Mouse (Mus musculus) forebrain, embryonic 15.5 days (tissue): ENCODE measurements around the gene Olfr281. TPM values are rescaled to one million over a fixed set of nuclear protein-coding genes. Genes with fewer than 3 reads are reported as not detected.

Experiments
- ATAC-seq: fragments of 200-750 bp; cut with Nextera tagmentation; replicated peaks from 2 replicates; pipeline ENCODE4 v1.8.0; 2017; ENCODE audit warnings: mild to moderate bottlenecking, moderate TSS enrichment, moderate library complexity
- H3K27ac ChIP-seq: fragments of 300-500 bp; sonication (generic); replicated peaks from 2 replicates; pipeline ENCODE4 v1.5.1; 2015; ENCODE audit warnings: mild to moderate bottlenecking, inconsistent platforms
- H3K27me3 ChIP-seq: fragments of 300-500 bp; sonication (generic); 2 replicates; pipeline ENCODE4 v1.6.1; 2015; ENCODE audit warnings: inconsistent platforms
- H3K36me3 ChIP-seq: fragments of 300-500 bp; sonication (generic); 2 replicates; pipeline ENCODE4 v1.6.1; 2015; ENCODE audit warnings: mild to moderate bottlenecking, inconsistent platforms
- H3K4me1 ChIP-seq: fragments of 300-500 bp; sonication (generic); 2 replicates; pipeline ENCODE4 v1.6.1; 2015; ENCODE audit warnings: inconsistent platforms
- H3K4me2 ChIP-seq: fragments of 300-500 bp; sonication (generic); replicated peaks from 2 replicates; pipeline ENCODE4 v1.6.1; 2015; ENCODE audit warnings: mild to moderate bottlenecking, inconsistent platforms
- H3K4me3 ChIP-seq: fragments of 300-500 bp; sonication (generic); 2 replicates; pipeline ENCODE4 v1.5.1; 2015; ENCODE audit warnings: mild to moderate bottlenecking, inconsistent platforms
- H3K9ac ChIP-seq: fragments of 300-500 bp; sonication (generic); replicated peaks from 2 replicates; pipeline ENCODE4 v1.6.1; 2015; ENCODE audit warnings: mild to moderate bottlenecking, inconsistent platforms
- H3K9me3 ChIP-seq: fragments of 300-500 bp; sonication (generic); 2 replicates; pipeline ENCODE4 v1.6.1; 2016; ENCODE audit warnings: inconsistent platforms
- WGBS: fragments of 180-500 bp; shearing (Covaris S2); methylation state at CpG from one replicate; pipeline ENCODE4 v1.1.7; 2015; ENCODE audit warnings: mixed read lengths; 5-methylcytosine and 5-hydroxymethylcytosine counted together
- polyA plus RNA-seq: library from polyadenylated mRNA; unstranded; fragments of >200 nt; fragmentation: Nextera tagmentation; extraction: Ambion mirVana; gene quantifications from 2 replicates; pipeline ENCODE4 v1.2.1, GENCODE M21; 2015

Gene Olfr281
- polyA plus RNA-seq, 1 experiment from 2014 or later, result not detected

DNA sequence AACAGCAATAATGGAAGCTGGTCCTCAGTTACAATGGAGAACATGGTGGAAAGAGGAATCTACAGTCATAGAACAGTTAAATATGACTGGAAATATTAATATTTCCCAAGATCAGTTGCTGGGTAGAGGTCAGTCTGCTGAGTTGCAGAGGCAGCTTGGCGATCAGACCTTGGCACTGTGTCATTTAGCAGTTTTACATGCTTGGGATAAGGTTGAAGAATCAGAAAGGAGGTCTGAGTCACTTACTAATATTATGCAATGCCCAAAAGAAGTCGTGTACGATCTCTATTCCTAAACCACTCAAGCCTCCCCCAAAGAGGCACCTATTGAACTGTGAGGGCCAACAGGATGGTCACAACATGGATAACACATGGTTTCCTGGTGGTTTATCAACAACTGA is 7.8 kb upstream of the Olfr281 start:
- no peak overlapping the region for H3K9ac ChIP-seq
- H3K4me1 ChIP-seq, result no peaks in the 10 kb centered on the region
- 85% methylated on average over 3 of the region's 3 CpGs for WGBS
- H3K27me3 ChIP-seq, result no peaks in the 10 kb centered on the region
- H3K4me2 ChIP-seq, result no peak overlapping the region
- no peak for ATAC-seq
- H3K4me3 ChIP-seq, result no peak overlapping the region
- no peaks in the 10 kb centered on the region for H3K36me3 ChIP-seq
- H3K9me3 ChIP-seq, result no peaks in the 10 kb centered on the region
- no peak overlapping the region for H3K27ac ChIP-seq

DNA sequence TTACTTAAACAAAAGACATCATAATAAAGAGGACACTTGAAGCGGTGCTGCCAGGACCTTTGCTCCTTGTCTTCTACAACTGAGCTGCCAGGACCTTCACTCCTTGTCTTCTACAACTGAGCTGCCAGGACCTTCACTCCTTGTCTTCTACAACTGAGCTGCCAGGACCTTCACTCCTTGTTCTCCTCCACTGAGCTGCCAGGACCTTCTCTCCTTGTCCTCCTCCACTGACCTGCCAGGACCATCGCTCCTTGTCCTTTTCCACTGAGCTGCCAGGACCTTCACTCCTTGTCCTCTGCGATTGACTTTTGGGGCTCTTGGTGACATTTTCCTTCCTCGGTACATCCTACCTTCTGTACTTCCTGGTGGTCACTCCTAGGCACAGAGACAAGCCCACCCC is 3.9 kb upstream of the Olfr281 start:
- Histone ChIP-seq H3K36me3 (no peaks in the 10 kb centered on the region), H3K4me1 (no peaks in the 10 kb centered on the region), H3K27ac (no peak overlapping the region), H3K9ac (no peak overlapping the region), H3K4me3 (no peak overlapping the region), H3K9me3 (no peaks in the 10 kb centered on the region), H3K4me2 (no peak overlapping the region), H3K27me3 (no peaks in the 10 kb centered on the region)
- no peak for ATAC-seq
- WGBS, result 60% methylated on average over 4 of the region's 4 CpGs

DNA sequence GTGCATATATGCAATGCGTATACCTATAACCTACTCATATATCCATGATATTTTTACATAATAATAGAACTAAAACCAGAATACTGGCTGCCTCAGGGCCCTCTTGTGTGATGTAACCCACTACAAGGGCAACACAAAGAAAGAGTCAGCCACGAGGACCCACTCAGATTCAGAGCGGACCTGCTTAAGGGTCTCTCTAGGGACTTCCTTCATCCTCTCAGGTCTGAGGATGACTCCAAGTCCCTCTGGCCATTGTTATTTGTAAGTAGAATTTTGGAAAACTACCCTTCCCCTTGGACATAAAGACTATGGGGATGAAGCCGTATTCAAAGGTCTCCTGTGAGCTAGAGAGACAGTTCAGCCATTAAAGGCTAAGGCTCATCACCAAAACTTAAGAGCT is 17.2 kb downstream of the Olfr281 start, which contains the start of gene OR5BS1P:
Gene OR5BS1P (plus strand): TSS at position 301 of the 400 bp plus-strand sequence.
- Histone ChIP-seq H3K4me3 (no peak within 1 kb of the TSS), H3K27ac (no peak within 1 kb of the TSS), H3K4me2 (no peak within 1 kb of the TSS), H3K4me1 (no peaks in the 10 kb centered on the region), H3K27me3 (no peaks in the 10 kb centered on the region), H3K9me3 (no peaks in the 10 kb centered on the region), H3K9ac (no peak within 1 kb of the TSS), H3K36me3 (no peaks in the 10 kb centered on the region)
- ATAC-seq, result no peak
- 95% methylated on average over 4 of the region's 4 CpGs for WGBS

DNA sequence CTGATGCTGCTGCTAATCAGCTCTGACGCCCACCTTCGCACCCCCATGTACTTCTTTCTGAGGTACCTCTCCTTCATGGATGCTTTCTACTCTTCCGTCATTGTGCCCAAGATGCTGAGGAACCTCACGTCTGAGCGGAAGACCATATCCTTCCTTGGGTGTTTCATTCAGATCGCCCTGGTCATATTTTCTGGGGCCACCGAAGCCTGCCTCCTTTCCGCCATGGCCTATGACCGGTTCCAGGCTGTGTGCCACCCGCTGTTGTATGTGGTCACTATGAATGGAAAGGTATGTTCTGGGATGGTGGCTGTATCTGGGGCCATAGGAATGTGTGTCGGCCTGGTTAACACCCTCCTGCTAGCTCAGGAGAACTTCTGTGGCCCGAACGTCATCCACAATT is 19.2 kb downstream of the Olfr281 start:
- H3K9me3 ChIP-seq, result no peaks in the 10 kb centered on the region
- no peaks in the 10 kb centered on the region for H3K27me3 ChIP-seq
- WGBS, result 93% methylated on average over 13 of the region's 13 CpGs
- no peak overlapping the region for H3K4me2 ChIP-seq
- no peak for ATAC-seq
- H3K4me3 ChIP-seq, result no peak overlapping the region
- H3K27ac ChIP-seq, result no peak overlapping the region
- no peaks in the 10 kb centered on the region for H3K36me3 ChIP-seq
- H3K9ac ChIP-seq, result no peak overlapping the region
- H3K4me1 ChIP-seq, result no peaks in the 10 kb centered on the region

- 79% methylated on average over 10 of the region's 10 CpGs for WGBS
- no peak for ATAC-seq
- Histone ChIP-seq H3K36me3 (no peaks in the 10 kb centered on the region), H3K27me3 (no peaks in the 10 kb centered on the region), H3K4me2 (no peak overlapping the region), H3K27ac (no peak overlapping the region), H3K9me3 (no peaks in the 10 kb centered on the region), H3K4me1 (no peaks in the 10 kb centered on the region), H3K4me3 (no peak overlapping the region), H3K9ac (no peak overlapping the region)
These were observed 22.6 kb downstream of the Olfr281 start for GRCm38 (mm10) chr15:98474958-98475357.

- H3K4me3 ChIP-seq, result no peak overlapping the region
- H3K9ac ChIP-seq, result no peak overlapping the region
- 60% methylated on average over 10 of the region's 10 CpGs for WGBS
- no peaks in the 10 kb centered on the region for H3K27me3 ChIP-seq
- H3K27ac ChIP-seq, result no peak overlapping the region
- no peaks in the 10 kb centered on the region for H3K36me3 ChIP-seq
- ATAC-seq, result no peak
- H3K9me3 ChIP-seq, result no peaks in the 10 kb centered on the region
- no peaks in the 10 kb centered on the region for H3K4me1 ChIP-seq
- H3K4me2 ChIP-seq, result no peak overlapping the region
These were observed 23.0 kb downstream of the Olfr281 start for GRCm38 (mm10) chr15:98475382-98475781.

DNA sequence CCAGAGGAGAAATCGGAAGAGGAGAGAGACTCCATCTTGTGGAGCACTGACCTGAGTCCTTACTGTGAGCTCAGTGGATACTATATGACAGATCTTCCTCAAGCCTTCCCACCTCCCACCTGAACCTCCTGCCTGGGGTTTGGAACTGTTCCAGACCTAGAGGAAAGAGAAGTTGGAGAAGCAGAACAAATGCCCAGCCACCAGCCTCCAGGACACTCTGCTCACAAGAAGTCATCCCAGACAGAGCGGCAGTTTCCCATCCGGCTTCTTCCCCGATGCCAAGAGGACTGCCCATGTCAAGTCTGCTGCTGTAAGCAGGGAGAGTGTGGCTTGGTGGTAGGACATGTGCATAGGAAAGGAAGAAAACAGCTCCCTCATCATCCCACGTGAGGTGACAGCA is 23.9 kb downstream of the Olfr281 start:
- H3K27ac ChIP-seq, result no peak overlapping the region
- no peak overlapping the region for H3K4me3 ChIP-seq
- H3K9me3 ChIP-seq, result no peaks in the 10 kb centered on the region
- H3K4me1 ChIP-seq, result no peaks in the 10 kb centered on the region
- WGBS, result 73% methylated on average over 5 of the region's 5 CpGs
- H3K27me3 ChIP-seq, result no peaks in the 10 kb centered on the region
- H3K9ac ChIP-seq, result no peak overlapping the region
- H3K4me2 ChIP-seq, result no peak overlapping the region
- no peaks in the 10 kb centered on the region for H3K36me3 ChIP-seq
- no peak for ATAC-seq

- Histone ChIP-seq H3K27me3 (no peaks in the 10 kb centered on the region), H3K9ac (no peak overlapping the region), H3K9me3 (no peaks in the 10 kb centered on the region), H3K36me3 (no peaks in the 10 kb centered on the region), H3K4me2 (no peak overlapping the region), H3K4me1 (no peaks in the 10 kb centered on the region), H3K4me3 (no peak overlapping the region), H3K27ac (no peak overlapping the region)
- WGBS, result 72% methylated on average over 7 of the region's 7 CpGs
- ATAC-seq, result no peak
These were observed 27.2 kb downstream of the Olfr281 start for GRCm38 (mm10) chr15:98479568-98480102.

GRCm38 (mm10) chr15:98482701-98483100 is 30.3 kb downstream of the Olfr281 start, which contains the start of gene Lalba:
TSS of gene Lalba (minus strand) at chr15:98482721.
- Histone ChIP-seq H3K27ac (no peak within 1 kb of the TSS), H3K9ac (no peak within 1 kb of the TSS), H3K9me3 (no peaks in the 10 kb centered on the region), H3K4me2 (no peak within 1 kb of the TSS), H3K4me3 (no peak within 1 kb of the TSS), H3K4me1 (no peaks in the 10 kb centered on the region), H3K27me3 (no peaks in the 10 kb centered on the region), H3K36me3 (no peaks in the 10 kb centered on the region)
- WGBS, result 59% methylated on average over 3 of the region's 3 CpGs
- no peak for ATAC-seq

DNA sequence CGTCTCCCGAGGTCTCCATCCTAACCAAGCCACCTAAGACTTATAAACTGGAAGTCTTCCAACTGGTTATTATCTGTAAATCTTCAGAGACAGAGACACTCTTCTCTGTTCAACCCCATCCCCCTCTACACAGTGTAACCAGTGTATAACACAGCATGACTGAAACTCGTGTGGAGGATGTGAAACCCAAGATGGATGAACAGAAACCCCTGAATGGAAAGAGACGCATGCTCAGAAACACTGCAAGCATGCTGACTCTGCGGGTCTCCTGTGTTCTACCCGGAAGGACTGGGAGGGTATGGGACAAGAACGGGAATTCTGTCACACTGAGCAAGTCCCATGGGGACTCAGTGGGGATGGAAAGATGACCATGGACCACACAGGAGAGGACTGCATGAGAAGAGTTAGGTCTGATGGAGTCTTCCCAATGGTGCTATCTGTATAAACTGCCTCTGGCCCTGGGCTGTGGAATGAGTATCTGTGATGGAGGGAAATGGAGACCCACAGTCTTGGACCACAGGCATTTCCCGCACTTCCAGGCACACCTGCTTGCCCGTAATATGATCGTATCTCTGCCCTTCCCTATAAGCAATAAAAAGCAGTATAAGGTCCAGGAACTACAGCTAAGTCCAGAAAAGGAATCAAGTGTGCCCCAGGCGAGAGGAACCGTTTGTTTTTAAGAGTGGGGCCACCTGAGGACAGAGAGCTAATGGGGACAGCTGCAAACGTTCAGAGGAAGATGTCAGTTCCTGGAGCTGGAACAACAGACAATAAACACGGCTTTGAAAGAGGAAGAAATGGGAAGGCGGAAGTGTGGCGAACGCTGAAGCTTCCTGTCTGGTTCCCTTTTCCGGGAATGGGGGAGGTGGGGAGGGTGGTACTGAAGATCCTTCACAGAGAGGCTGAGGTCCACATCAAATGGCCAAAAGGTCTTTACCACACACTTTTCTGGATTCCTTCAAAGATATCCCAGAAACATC is 31.8 kb downstream of the Olfr281 start:
- Histone ChIP-seq H3K27me3 (no peaks in the 10 kb centered on the region), H3K9me3 (no peaks in the 10 kb centered on the region), H3K4me2 (no peak overlapping the region), H3K4me3 (no peak overlapping the region), H3K9ac (no peak overlapping the region), H3K27ac (no peak overlapping the region), H3K36me3 (no peaks in the 10 kb centered on the region), H3K4me1 (no peaks in the 10 kb centered on the region)
- WGBS, result 83% methylated on average over 18 of the region's 18 CpGs
- no peak for ATAC-seq

GRCm38 (mm10) chr15:98486433-98487021 is 34.1 kb downstream of the Olfr281 start:
- H3K27me3 ChIP-seq, result no peaks in the 10 kb centered on the region
- H3K4me3 ChIP-seq, result no peak overlapping the region
- H3K4me1 ChIP-seq, result no peaks in the 10 kb centered on the region
- no peak overlapping the region for H3K4me2 ChIP-seq
- H3K9ac ChIP-seq, result no peak overlapping the region
- 94% methylated on average over 8 of the region's 8 CpGs for WGBS
- no peak for ATAC-seq
- no peaks in the 10 kb centered on the region for H3K36me3 ChIP-seq
- no peaks in the 10 kb centered on the region for H3K9me3 ChIP-seq
- H3K27ac ChIP-seq, result no peak overlapping the region

GRCm38 (mm10) chr15:98491332-98491731 is 38.9 kb downstream of the Olfr281 start:
- no peaks in the 10 kb centered on the region for H3K27me3 ChIP-seq
- 92% methylated on average over 2 of the region's 2 CpGs for WGBS
- no peak overlapping the region for H3K9ac ChIP-seq
- no peak overlapping the region for H3K4me3 ChIP-seq
- no peaks in the 10 kb centered on the region for H3K9me3 ChIP-seq
- no peaks in the 10 kb centered on the region for H3K36me3 ChIP-seq
- ATAC-seq, result no peak
- no peak overlapping the region for H3K4me2 ChIP-seq
- H3K27ac ChIP-seq, result no peak overlapping the region
- no peaks in the 10 kb centered on the region for H3K4me1 ChIP-seq
